27 mouse cellular contexts compared by ENCODE assay signal in the genomic region with DNA sequence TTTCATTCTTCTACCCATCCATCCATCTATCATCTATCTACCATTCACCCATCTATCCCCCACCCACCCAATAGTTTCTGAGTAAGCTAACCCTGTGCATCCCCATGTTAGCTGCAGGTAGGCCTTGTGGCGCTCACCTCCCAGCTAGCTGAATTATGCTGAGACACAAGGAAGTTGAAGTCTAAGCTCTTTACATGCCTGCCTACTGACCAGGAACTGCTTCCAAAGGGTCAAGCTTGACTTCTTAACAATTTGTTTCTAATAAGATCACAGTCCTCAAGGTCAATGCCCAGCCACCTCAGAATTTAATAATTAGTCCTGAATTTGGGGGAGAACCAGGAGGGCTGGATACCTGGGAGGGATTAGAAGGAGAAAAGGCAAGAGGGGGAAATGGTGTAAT. TPM values are rescaled to one million over a fixed set of nuclear protein-coding genes. Genes with fewer than 3 reads are reported as not detected.
"Had no signal": no experiment of that assay in that cellular context is flagged by ENCODE, and none has a peak within 500 bp of the region (broad histone marks: within the 10 kb centered on the region; RNA-seq: fewer than 3 reads in every experiment).

No protein-coding gene starts in this region.

- ATAC-seq: forebrain, embryonic 16.5 days; hindbrain, embryonic 16.5 days; inflammation-experienced regulatory T-cells, adult 6 months; intestine, embryonic 15.5 days; intestine, postnatal 0 days had no signal

- H3K27ac ChIP-seq: gastrocnemius, adult 2 months; heart, embryonic 10.5 days; hindbrain, embryonic 10.5 days; hindbrain, embryonic 12.5 days; hindbrain, embryonic 14.5 days; intestine, embryonic 15.5 days; layer of hippocampus, adult 2 months; left cerebral cortex, adult 2 months; limb, embryonic 10.5 days; limb, embryonic 12.5 days; liver, embryonic 13.5 days; liver, embryonic 15.5 days had no signal

- H3K36me3 ChIP-seq: heart, embryonic 10.5 days; heart, embryonic 12.5 days; hindbrain, embryonic 10.5 days; hindbrain, embryonic 12.5 days; intestine, embryonic 15.5 days; kidney, embryonic 15.5 days; limb, embryonic 10.5 days; limb, embryonic 12.5 days had no signal

- H3K4me1 ChIP-seq: limb, embryonic 10.5 days had no signal

- H3K9ac ChIP-seq: heart, embryonic 12.5 days; hindbrain, embryonic 12.5 days; hindbrain, embryonic 14.5 days; intestine, embryonic 15.5 days; kidney, embryonic 15.5 days; limb, embryonic 12.5 days; liver, embryonic 13.5 days; liver, embryonic 15.5 days; liver, postnatal 0 days had no signal

- H3K9me3 ChIP-seq: heart, embryonic 10.5 days; heart, embryonic 12.5 days; hindbrain, embryonic 10.5 days; hindbrain, embryonic 12.5 days; intestine, embryonic 15.5 days; kidney, embryonic 15.5 days; limb, embryonic 10.5 days; limb, embryonic 12.5 days; liver, embryonic 13.5 days; liver, embryonic 15.5 days had no signal

- H3K27me3 ChIP-seq: heart, embryonic 12.5 days; hindbrain, embryonic 12.5 days; intestine, embryonic 15.5 days; kidney, embryonic 15.5 days; liver, embryonic 13.5 days; liver, embryonic 15.5 days had no signal

- DNase-seq: gastrocnemius, adult 2 months; gastrocnemius, postnatal 10 days; gastrocnemius, postnatal 25 days; heart, postnatal 10 days; heart, postnatal 4 days; liver; liver, embryonic 13.5 days; liver, postnatal 0 days had no signal

- H3K4me2 ChIP-seq: heart, embryonic 12.5 days; hindbrain, embryonic 12.5 days; hindbrain, embryonic 14.5 days; intestine, embryonic 15.5 days; kidney, embryonic 15.5 days; limb, embryonic 12.5 days; liver, embryonic 11.5 days; liver, embryonic 13.5 days; liver, embryonic 15.5 days had no signal

- H3K4me3 ChIP-seq: gastrocnemius, adult 2 months; heart, embryonic 10.5 days; heart, embryonic 12.5 days; hindbrain, embryonic 10.5 days; hindbrain, embryonic 12.5 days; intestine, embryonic 15.5 days; kidney, embryonic 15.5 days; layer of hippocampus, adult 2 months; left cerebral cortex, adult 2 months; limb, embryonic 10.5 days; limb, embryonic 12.5 days; liver, embryonic 13.5 days; liver, embryonic 15.5 days had no signal

RNA-seq across cellular contexts. Expression of a gene that starts 28.7 kb away (rescaled TPM):
- polyA plus RNA-seq: forebrain, embryonic 16.5 days; frontal cortex, adult 2 months; hindbrain, embryonic 12.5 days; hindbrain, embryonic 14.5 days; limb, embryonic 12.5 days; limb, embryonic 14.5 days; liver, embryonic 11.5 days; liver, embryonic 13.5 days; liver, postnatal 0 days had no signal
